Mouse (Mus musculus): ENCODE results near the gene Papolb. TPM values are rescaled to one million over a fixed set of nuclear protein-coding genes. Genes with fewer than 3 reads are reported as not detected.

The Papolb gene
- total RNA-seq, 2 experiments from 2014 or later = 0.11 to 0.25 TPM

Other genes with a start within 250 kb of the Papolb start
- 10 to 100 TPM; 28.7 to 28.9 TPM for gene Foxk1, start 128.6 kb downstream of the Papolb start, total RNA-seq (2021)
- 10 to 100 TPM; 22.2 to 24.6 TPM for gene Ap5z1, start 66.1 kb downstream of the Papolb start, total RNA-seq (2021)
- 1 to 10 TPM; 2.6 to 4.4 TPM for gene Radil, start 21.0 kb upstream of the Papolb start, total RNA-seq (2021)
- 10 to 100 TPM; 23.9 to 26.4 TPM for gene Mmd2, start 78.7 kb upstream of the Papolb start, total RNA-seq (2021)
- gene Wipi2, start 97.6 kb upstream of the Papolb start, total RNA-seq (2021) = 10 to 100 TPM; 88.7 to 93.0 TPM
- 10 to 100 TPM; 28.9 to 30.7 TPM for gene Slc29a4, start 162.4 kb upstream of the Papolb start, total RNA-seq (2021)